Mouse (Mus musculus): ENCODE data around the gene Olfr554.
A peak's percentile ranks its signal among the peaks of the same experiment; 100 is the strongest.
"Not testable (repeated sequence)": the region's sequence is repeated elsewhere in the genome, so short reads cannot be mapped to it uniquely, and the experiment has no call there.

Olfr554 gene

GRCm38 (mm10) chr7:102638132-102638531, at the start of gene Olfr554:
TSS of gene Olfr554 (plus strand) at chr7:102638432.
- no peak for DNase-seq (ENCODE audit: low read depth, low spot score)

GRCm38 (mm10) chr7:102591786-102592185, 46.4 kb upstream of the Olfr554 start, which contains the start of gene Olfr551:
TSS of gene Olfr551 (minus strand) at chr7:102591886.
- no peak for DNase-seq (ENCODE audit: low read depth, low spot score)

DNA sequence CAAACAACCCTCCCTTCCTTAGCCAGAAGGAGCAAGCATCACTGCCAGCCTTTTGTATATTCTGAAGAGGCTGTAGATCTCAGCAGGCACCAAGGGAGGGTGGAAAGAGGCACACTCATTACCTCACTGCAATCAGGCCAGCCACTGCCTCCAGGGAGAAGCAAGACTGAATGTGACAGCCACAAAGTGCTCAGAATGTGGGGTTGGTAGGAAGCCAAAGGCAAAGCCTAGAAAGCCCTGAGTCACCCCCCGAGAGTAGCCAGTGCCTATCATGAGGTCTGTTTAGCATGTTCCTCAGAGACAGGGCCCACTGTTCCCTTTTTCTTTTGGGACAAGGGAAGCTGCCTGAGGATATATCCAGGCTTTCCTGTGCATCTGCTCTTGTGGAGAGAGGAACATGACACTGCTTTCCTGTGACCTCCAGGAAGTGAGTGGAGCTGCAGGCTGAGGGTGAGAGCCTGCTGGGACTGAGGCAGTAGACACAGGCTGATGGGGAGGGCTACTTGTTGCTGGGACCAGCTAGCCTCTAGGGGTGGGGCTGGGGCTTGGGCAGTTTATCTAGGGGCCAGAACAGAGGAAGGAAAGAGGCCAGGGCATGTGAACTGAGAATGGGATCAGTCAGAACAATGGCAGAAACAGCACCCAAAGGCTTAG, 40.7 kb upstream of the Olfr554 start, which contains the start of gene Olfr552:
Gene Olfr552, plus strand, starts transcription at position 393 of the 654 bp plus-strand sequence.
- DNase-seq (ENCODE audit: low read depth, low spot score) = no peak

- no peak for DNase-seq (ENCODE audit: low read depth, low spot score)
These were observed 20.1 kb upstream of the Olfr554 start, which contains the start of gene Olfr553 for GRCm38 (mm10) chr7:102618118-102618517. TSS of gene Olfr553 (minus strand) at chr7:102618218.

GRCm38 (mm10) chr7:102619608-102620007, 18.6 kb upstream of the Olfr554 start:
- no peak for DNase-seq (ENCODE audit: low read depth, low spot score)

GRCm38 (mm10) chr7:102620368-102620767, 17.9 kb upstream of the Olfr554 start:
- not testable (repeated sequence) for DNase-seq (ENCODE audit: low read depth, low spot score)

DNA sequence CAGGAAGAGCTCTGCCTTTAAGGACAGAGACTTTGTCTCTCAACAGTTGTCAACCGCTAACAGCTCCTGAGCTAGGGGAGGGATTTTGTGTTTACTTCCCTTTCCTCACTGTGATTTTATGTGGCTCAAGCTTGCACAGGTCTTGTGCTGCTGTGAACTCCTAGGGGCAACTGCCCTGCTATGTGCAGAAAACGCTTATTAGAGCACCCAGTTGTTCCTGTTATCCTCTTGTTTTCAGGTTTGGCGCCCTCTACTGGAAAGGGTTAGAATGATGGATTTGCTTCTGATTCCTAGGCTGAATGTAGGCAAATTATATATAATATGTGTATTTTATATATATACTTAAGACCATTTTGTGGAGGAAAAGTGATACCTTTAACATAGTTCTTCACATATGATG, 1.6 kb upstream of the Olfr554 start:
- DNase-seq (ENCODE audit: low read depth, low spot score) = no peak

DNA sequence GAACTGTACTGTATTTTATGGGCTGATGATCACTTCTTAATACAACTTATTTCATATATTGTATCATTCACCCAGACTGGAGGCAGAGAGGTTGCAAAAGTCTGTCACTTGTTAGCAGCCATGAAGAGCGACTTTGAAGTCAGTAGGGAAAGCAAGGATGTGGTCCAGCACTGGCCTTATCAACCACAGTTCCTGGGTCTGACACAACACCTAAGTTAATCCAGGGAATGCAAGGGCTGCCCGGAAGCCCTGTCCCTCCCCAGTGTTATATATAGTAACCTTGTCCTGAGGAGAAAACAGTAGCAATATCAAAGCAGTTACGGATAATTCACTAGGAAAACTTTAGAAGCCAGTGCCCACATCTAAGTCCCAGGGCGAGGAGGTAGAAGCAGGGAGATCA, 6.7 kb downstream of the Olfr554 start:
- DNase-seq (ENCODE audit: low read depth, low spot score) = not testable (repeated sequence)

- no peak for DNase-seq (ENCODE audit: low read depth, low spot score)
These were observed 20.3 kb downstream of the Olfr554 start, which contains the start of gene Olfr555 for GRCm38 (mm10) chr7:102658523-102658922. TSS of gene Olfr555 (plus strand) at chr7:102658823.

GRCm38 (mm10) chr7:102664599-102664998, 26.4 kb downstream of the Olfr554 start, which contains the start of gene Olfr556:
TSS of gene Olfr556 (plus strand) at chr7:102664899.
- DNase-seq (ENCODE audit: low read depth, low spot score) = no peak

GRCm38 (mm10) chr7:102665378-102665777, 27.1 kb downstream of the Olfr554 start:
- no peak for DNase-seq (ENCODE audit: low read depth, low spot score)

- no peak for DNase-seq (ENCODE audit: low read depth, low spot score)
These were observed 38.0 kb downstream of the Olfr554 start for GRCm38 (mm10) chr7:102676225-102676624.

DNA sequence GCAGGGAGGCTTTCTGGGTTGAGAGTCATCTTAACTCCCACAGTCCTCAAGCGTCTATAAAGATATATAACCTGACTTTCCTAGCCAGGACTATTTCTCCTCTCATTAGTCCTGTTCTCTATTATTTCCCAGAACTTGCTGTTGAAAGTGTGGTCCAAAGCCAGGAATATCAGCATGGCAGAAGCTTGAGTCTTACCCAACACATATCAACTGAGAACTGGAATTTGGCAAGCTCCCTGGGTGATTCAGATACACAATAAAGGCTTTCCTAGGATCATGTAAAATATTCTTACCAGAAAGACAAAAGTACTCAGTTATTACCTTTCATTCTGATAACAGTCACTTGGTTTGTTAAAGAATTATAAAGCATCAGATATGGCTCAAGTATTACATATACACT, 43.7 kb downstream of the Olfr554 start:
- no peak for DNase-seq (ENCODE audit: low read depth, low spot score)

GRCm38 (mm10) chr7:102686944-102687501, 48.8 kb downstream of the Olfr554 start, which contains the start of gene Trim68:
TSS of gene Trim68 (minus strand) at chr7:102687327.
- DNase-seq (ENCODE audit: low read depth, low spot score) = peak; percentile 16

Data from c-Kit-negative CD71-positive TER-119-positive erythroid progenitor cells, embryonic 14.5 days (primary cell).